Mouse (Mus musculus) left cerebral cortex, postnatal 4 days (tissue): ENCODE results near the gene Pus1. TPM values are rescaled to one million over a fixed set of nuclear protein-coding genes. Genes with fewer than 3 reads are reported as not detected.

ENCODE experiments used
- total RNA-seq, 2 experiments: library from RNA; stranded (reverse); gene quantifications; 2 replicates each; pipeline ENCODE4 v1.2.3; 2021

Gene Pus1
- total RNA-seq, 2 experiments from 2014 or later, result 18.7 to 20.3 TPM

Other genes starting within 250 kb of the Pus1 start
- gene Galnt9, start 236.3 kb downstream of the Pus1 start, total RNA-seq, result 10 to 100 TPM; 31.7 to 33.7 TPM
- 10 to 100 TPM; 35.2 to 47.0 TPM for gene Noc4l, start 127.2 kb downstream of the Pus1 start, total RNA-seq
- 10 to 100 TPM; 28.0 to 32.5 TPM for gene Ddx51, start 127.2 kb downstream of the Pus1 start, total RNA-seq
- gene Ep400, start 9.9 kb downstream of the Pus1 start, total RNA-seq, result 100 to 1,000 TPM; 121 to 122 TPM
- 100 to 1,000 TPM in 1 of 2 experiments, 10 to 100 TPM in 1; 94.5 to 101 TPM for gene Ulk1, start 29.4 kb upstream of the Pus1 start, total RNA-seq
- 1 to 10 TPM; 6.3 to 8.0 TPM for gene Hscb, start 59.1 kb upstream of the Pus1 start, total RNA-seq
- 1 to 10 TPM; 2.6 to 3.0 TPM for gene Chek2, start 59.3 kb upstream of the Pus1 start, total RNA-seq
- gene Ttc28, start 99.1 kb upstream of the Pus1 start, total RNA-seq, result 100 to 1,000 TPM in 1 of 2 experiments, 10 to 100 TPM in 1; 97.3 to 112 TPM